Mouse (Mus musculus) kidney, adult 8-10 months (tissue): ENCODE data around the gene Rilp.

Experiments used
- DNase-seq, 2 experiments: peaks; one replicate each; pipeline ENCODE4 v3.0.0; 2022

Gene Rilp

DNA sequence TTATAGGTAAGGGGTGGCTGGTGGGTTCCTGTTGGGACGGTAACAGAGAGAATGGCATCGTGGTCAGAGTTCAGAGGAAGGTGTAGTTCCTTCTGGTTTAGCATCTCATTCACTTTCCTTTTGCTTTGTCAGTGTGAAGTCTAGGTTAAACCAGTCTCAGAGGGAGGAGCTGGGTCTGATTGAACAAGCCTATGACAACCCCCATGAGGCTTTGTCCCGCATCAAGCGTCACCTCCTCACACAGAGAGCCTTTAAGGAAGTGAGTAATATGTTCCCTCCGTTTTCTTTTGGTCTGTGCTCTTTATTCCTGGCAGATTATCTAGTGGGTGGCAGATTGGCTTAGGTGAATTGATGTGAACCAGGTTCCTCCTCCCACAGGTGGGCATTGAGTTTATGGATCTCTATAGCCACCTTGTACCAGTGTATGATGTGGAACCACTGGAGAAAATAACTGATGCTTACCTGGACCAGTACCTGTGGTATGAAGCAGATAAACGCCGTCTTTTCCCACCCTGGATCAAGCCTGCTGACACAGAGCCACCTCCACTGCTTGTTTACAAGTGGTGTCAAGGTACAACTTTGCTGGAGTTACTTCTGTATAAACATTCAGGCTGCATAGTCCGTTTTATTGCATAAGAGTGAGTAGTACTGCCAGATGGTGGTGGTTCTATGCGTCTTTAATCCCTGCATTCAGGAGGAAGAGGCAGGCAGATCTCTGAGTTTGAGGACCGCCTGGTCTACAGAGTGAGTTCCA is 15.4 kb upstream of the Rilp start:
- DNase-seq, result no peak

DNA sequence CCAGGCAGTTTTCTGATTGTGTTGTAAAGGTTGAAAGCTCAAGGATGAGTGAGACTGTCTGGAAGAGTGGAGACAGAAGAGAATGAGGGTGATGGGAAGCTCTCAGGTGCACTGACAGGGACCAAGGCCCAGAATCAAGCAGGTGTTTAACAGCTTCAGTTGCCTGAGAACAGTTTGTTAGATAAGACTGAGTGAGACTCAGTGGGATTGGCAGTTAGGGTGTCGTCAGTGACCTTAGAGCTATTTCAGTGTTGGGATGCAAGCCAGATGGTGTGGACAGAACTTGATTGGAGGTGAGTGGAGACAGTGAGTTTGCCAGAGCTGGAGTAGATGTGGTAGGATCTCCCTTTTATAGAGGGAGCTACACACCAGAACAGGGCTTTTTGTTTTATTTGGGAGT is 11.8 kb upstream of the Rilp start:
- DNase-seq, result no peak

- DNase-seq, result no peak
Measured at GRCm38 (mm10) chr11:75508162-75508561, 1.7 kb upstream of the Rilp start.

DNA sequence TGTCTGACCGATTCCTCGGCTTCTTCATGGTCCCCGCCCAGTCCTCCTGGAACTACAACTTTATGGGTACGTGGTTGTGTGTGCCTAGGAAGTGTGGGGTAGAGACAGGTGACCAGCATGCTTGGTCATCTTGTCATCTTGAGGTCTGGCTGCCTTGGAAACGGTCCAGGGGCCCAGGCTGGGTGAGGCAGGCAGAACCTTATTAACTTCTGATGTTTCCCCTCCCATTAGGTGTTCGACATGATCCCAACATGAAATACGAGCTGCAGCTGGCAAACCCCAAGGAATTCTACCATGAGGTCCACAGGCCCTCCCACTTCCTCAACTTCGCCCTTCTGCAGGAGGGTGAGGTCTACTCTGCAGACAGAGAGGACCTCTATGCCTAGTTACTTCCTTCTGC is 990 bp upstream of the Rilp start:
- DNase-seq, result peak; percentile 33 to 41

DNA sequence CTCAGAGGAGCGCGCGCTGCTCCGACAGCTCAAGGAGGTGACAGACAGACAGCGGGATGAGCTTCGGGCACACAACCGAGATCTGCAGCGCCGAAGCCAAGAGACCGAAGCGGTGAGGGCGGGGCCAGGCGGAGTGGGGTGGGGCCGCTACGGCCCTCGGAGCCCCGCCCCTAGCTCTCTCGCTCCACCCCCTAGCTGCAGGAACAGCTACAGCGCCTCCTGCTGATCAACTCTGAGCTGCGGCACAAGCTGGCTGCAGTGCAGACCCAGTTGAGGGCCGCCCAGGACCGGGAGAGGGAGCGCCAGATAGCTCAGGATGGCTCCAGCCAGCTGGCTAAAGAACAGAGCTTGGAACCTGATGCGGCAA is 716 bp downstream of the Rilp start:
- DNase-seq, result peak; percentile 91 to 95

GRCm38 (mm10) chr11:75511213-75511612 is 1.3 kb downstream of the Rilp start:
- peak; percentile 40 to 55 for DNase-seq

- DNase-seq, result no peak
Measured at GRCm38 (mm10) chr11:75512301-75513018, 2.6 kb downstream of the Rilp start.

DNA sequence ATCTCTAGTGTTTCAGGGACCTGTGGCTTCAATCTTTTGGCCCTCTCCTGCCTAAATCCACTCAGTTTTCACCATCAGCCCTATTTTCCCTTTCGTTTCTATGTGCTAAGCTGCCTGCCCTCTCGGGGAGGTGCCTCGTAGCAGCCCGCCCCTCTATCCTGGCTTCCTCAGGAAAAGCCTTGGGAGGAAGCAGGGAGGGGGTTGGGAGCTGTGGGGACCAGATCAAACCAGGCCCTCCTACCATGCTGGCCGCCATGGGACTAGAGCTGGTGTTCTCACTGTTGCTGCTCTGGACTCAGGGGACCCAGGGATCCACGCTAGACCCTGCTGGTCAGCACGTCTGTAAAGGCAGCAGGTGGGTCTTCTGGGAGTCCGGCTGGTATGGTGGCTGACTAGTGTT is 3.4 kb downstream of the Rilp start, which contains the start of gene Scarf1:
Gene Scarf1, plus strand, starts transcription at position 205 of the 400 bp plus-strand sequence.
- peak; percentile 64 to 69 for DNase-seq

- DNase-seq, result no peak
Measured at GRCm38 (mm10) chr11:75515186-75515585, 5.3 kb downstream of the Rilp start.

GRCm38 (mm10) chr11:75519834-75520633 is 10.1 kb downstream of the Rilp start:
- DNase-seq, result no peak

- DNase-seq, result no peak
Measured at GRCm38 (mm10) chr11:75521609-75522008, 11.7 kb downstream of the Rilp start.

DNA sequence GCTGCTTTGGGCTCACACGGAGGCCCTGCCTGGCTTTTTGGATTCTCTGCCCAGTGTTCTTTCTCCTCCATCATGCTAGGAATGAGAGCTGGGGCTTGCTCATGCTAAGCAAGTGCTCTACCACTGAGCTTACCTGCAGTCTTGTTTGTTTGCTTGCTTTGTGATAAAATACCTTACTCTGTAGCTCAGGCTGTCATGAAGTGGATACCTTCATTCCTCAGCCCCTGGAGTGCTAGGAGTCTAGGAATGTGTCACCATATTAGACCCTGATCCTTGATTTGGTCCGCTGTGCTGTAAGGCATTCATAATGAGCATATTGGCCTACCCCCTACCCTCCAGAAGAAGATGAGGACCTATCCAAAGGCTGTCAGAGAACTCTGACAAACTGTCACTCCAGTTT is 12.9 kb downstream of the Rilp start:
- DNase-seq, result no peak

DNA sequence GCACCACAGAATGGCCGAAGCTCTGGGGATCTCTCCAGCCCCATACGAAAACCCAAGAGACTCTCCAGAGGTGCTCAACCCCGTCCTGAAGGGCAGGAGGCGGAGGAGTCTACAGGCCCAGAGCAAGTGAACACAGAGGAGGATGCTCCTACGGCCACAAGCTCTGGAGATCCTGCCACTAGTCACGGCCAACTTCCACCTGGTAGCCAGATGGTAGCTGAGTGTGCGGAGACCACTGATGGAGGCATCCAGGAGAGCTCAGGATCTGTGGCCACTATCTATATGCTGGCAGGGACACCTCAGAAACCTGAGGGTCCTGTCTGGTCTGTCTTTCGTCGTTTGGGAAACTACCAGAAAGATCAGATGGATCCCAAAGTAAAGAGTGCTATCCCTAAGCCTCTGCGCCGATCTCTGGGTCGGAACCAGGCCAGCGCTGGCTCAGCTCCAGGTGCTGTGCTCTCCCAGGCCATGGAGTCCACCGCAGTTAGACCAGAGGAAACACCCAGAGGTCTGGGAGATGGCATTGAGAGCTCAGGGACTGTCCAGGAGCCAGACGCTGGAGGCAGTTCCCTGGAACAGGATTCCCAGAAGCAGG is 15.7 kb downstream of the Rilp start:
- DNase-seq, result no peak

- no peak for DNase-seq
Measured at GRCm38 (mm10) chr11:75526943-75527342, 17.0 kb downstream of the Rilp start.

- no peak for DNase-seq
Measured at GRCm38 (mm10) chr11:75529771-75530170, 19.9 kb downstream of the Rilp start.

DNA sequence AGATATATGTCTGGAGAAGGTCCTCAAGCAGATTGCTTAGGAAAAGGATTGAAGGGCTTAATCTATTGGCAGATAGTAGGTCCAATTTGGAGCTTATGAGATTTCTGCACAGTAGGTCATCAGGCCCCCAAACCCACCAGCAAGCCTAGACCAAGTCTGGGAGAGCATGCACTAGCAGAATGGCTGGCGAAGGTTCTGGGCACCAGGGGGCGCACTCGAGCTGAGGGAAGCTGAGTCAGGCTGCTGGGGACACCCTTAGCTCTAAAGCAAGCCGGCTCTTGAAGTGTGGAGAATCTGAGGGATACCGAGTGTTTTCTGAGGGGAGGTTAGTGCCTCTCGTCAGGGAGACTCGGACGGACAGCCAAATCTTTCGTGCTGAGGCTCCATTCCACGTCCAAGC is 20.4 kb downstream of the Rilp start:
- peak; percentile 87 to 96 for DNase-seq

DNA sequence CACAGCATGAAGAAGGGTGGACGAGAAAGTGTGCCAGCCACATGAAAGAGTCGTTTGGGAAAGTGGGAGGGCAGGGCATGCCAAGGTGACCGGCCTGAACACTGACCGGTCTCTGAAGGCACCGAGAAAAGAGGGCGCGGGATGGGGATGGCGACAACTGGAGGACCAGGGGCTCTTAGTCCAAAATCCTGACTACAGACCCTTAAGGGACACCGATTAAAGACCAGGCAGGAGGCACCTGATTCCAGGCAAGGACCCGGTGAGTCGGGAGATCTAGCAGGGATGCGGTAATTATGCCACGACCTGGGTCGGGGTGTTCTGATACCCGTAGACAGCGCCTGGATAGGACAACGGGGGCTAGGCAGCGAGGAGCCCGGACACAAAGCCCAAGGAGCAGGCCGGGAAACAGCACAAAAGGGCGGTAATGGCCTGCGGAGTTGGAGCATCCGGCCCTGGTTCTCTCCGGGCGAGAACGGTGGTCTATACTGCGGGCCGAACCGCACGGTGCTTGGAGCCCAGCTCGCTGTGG is 21.0 kb downstream of the Rilp start:
- no peak for DNase-seq

DNA sequence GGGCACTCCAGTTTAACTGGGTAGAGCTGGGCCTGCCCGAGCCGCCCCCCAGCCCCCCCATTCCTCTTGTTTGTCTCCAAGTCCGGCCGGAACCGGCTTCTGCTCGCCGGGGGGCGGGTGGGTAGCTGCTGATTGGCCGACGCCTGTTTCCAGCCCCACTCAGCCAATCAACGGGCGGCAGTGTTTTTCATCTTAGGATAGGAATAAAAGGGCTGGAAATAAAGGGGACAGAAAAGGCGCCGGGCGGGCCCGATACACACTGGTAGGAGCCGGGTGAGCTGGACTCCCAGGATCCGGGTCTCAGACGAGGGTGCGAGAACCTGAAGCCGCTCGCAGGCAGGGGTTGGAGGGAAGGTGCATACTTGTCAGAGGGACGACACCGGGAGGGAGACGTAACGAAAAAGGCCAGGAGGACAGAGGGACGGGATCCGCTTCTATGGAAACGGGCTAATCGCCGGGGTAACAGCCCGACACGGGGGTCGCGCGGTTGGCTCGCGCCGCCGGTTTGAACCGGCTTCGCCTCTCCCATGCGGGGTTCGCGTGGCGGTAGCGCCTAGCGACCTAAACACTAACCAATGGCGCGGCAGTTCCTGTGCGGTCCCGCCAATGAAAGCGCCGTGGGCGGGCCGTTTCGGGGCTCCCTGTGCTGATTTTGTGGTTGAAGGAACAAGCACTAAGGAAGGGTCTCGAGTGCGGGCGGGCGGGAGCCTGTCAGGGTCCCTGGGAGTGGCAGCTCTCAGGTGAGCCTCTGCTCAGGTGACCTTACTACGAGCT is 21.8 kb downstream of the Rilp start, which contains the start of gene Slc43a2:
Gene Slc43a2, plus strand, starts transcription at position 226 of the 774 bp plus-strand sequence.
- DNase-seq, result peak; percentile 97 to 98

DNA sequence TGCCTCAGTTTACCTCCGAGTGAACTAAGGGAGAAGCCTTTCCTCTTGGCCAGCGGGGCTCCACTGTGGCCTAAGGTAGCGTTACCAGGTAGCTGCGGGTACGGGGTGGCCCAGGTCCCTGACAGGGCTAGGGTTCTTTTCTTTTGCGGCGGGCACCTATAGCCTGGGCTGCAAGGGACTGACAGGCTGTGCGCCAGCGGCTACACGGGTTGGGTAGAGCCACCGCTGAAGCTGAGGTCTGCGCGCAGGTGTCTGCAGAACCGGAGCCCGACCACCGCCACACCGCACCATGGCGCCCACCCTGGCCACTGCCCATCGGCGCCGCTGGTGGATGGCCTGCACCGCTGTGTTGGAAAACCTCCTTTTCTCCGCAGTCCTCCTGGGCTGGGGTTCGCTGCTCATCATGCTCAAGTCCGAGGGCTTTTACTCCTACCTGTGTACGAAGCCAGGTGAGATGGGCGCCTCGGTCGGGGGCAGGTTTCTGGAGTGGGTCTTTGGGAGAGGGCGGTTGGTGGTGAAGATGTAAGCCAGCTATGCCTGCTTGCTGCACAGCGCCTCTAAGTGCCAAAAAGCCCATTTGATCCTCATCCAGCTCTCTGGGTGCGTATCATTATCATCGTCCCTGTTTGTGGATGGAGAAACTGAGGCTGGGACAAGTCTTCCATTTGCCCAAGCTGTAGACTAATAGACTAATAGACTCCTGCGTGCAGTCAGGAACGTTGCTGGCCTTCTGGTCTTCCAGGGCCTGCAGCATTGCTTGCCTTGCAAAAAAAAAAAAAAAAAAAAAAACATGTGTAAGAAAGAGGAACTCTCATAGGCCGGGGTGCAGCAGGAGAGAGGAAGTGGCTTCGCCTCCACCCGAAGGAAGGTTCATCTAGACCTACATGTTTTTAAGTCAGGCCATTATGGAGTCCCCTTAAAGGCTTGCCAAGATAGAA is 22.7 kb downstream of the Rilp start:
- DNase-seq, result peak in 1 of 2 experiments; percentile 38

GRCm38 (mm10) chr11:75533314-75534015 is 23.6 kb downstream of the Rilp start:
- DNase-seq, result peak in 1 of 2 experiments; percentile 7
